Mouse (Mus musculus) kidney, adult 2 months (tissue): ENCODE data around the gene Cabp2. TPM values are rescaled to one million over a fixed set of nuclear protein-coding genes. Genes with fewer than 3 reads are reported as not detected.

Experiments used
- DNase-seq: peaks from one replicate; pipeline ENCODE4 v3.0.0; 2021
- H3K27ac ChIP-seq: fragments of 200-500 bp; 2 replicates; pipeline ENCODE4 v1.5.1; 2012; ENCODE audit warnings: low read depth, low read length, control low read depth, inconsistent platforms; ENCODE audit not compliant: insufficient read depth
- H3K27me3 ChIP-seq: fragments of 200-500 bp; replicated peaks from 2 replicates; pipeline ENCODE4 v1.6.1; 2012; ENCODE audit warnings: mild to moderate bottlenecking, moderate library complexity, low read length, inconsistent platforms; ENCODE audit not compliant: control insufficient read depth, insufficient read depth
- H3K36me3 ChIP-seq: fragments of 200-500 bp; 2 replicates; pipeline ENCODE4 v1.6.1; 2012; ENCODE audit warnings: mild to moderate bottlenecking, moderate library complexity, low read length, inconsistent platforms; ENCODE audit not compliant: control insufficient read depth, insufficient read depth
- H3K4me1 ChIP-seq: fragments of 200-500 bp; 2 replicates; pipeline ENCODE4 v1.6.1; 2011; ENCODE audit warnings: low read length; ENCODE audit not compliant: control insufficient read depth, insufficient read depth
- H3K4me3 ChIP-seq: fragments of 200-500 bp; 2 replicates; pipeline ENCODE4 v1.5.1; 2011; ENCODE audit warnings: mild to moderate bottlenecking, low read depth, low read length, control low read depth; ENCODE audit not compliant: insufficient read depth
- CTCF ChIP-seq: fragments of 200-500 bp; conservative IDR thresholded peaks from 2 replicates; pipeline ENCODE4 v1.5.1; 2011; ENCODE audit warnings: low read depth, mild to moderate bottlenecking, control low read depth, low read length, moderate library complexity, mixed read lengths; ENCODE audit not compliant: insufficient read depth, insufficient read length
- POLR2A ChIP-seq: fragments of 200-500 bp; IDR thresholded peaks from one replicate; pipeline ENCODE4 v1.6.1; 2011; ENCODE audit warnings: low read depth, low read length, control low read depth
- WGBS: fragments of 180-500 bp; shearing (Covaris S2); methylation state at CpG from one replicate; pipeline ENCODE4 v1.1.7; 2018; 5-methylcytosine and 5-hydroxymethylcytosine counted together
- polyA plus RNA-seq: library from polyadenylated mRNA; depleted of rRNA; stranded (reverse); fragments of >200 nt; gene quantifications from 2 replicates; pipeline ENCODE4 v1.2.3, GENCODE M21; 2012

Cabp2 gene
- polyA plus RNA-seq, 1 experiment, result 0.66 TPM

- Histone ChIP-seq H3K4me3 (no peak overlapping the region), H3K4me1 (peaks cover 12% of the 10 kb centered on the region; the same call in 1 of the 2 replicates), H3K27me3 (no peaks in the 10 kb centered on the region), H3K36me3 (no peaks in the 10 kb centered on the region), H3K27ac (no peak overlapping the region)
- DNase-seq, result peak; percentile 74
- WGBS, result 49% methylated on average over 10 of the region's 10 CpGs
- TF ChIP-seq POLR2A, result no peak
- TF ChIP-seq CTCF, result peak; percentile 74
These were observed 29.4 kb upstream of the Cabp2 start for GRCm38 (mm10) chr19:4051741-4052515.

DNA sequence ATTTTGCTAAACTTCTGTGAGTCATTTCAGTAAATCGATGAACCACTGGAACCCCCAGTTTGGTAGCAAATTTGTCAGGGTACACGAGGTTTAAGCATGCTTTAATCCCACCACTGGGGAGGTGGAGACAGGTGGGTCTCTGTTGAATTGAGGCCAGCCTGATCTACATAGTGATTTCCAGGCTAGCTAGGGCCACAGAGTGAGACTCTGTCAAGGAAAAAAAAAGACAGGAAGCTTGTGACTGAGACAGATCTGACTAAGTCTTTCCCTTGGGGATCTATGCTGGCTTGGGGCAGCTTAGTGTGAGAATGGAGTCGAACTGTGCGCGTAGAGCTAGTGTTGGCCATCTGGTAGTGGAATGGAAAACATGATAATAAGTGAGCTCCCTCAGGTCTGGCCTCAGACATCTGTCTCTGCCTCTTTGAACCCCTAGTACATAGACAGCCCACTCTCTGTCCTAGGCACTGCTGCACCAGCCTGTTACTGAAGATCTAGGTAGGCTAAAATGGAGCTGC is 28.8 kb upstream of the Cabp2 start:
- Histone ChIP-seq H3K4me3 (no peak overlapping the region), H3K36me3 (no peaks in the 10 kb centered on the region), H3K27me3 (no peaks in the 10 kb centered on the region), H3K4me1 (peaks cover 12% of the 10 kb centered on the region; the same call in 1 of the 2 replicates), H3K27ac (no peak overlapping the region)
- 80% methylated on average over 5 of the region's 5 CpGs for WGBS
- no peak for TF ChIP-seq POLR2A
- no peak for TF ChIP-seq CTCF
- DNase-seq, result no peak

GRCm38 (mm10) chr19:4054613-4055012 is 26.8 kb upstream of the Cabp2 start:
- no peak for TF ChIP-seq POLR2A
- no peak for TF ChIP-seq CTCF
- no peaks in the 10 kb centered on the region for H3K36me3 ChIP-seq
- DNase-seq, result no peak
- 88% methylated on average over 5 of the region's 5 CpGs for WGBS
- no peak overlapping the region for H3K4me3 ChIP-seq
- no peaks in the 10 kb centered on the region for H3K27me3 ChIP-seq
- no peak overlapping the region for H3K27ac ChIP-seq
- peaks cover 12% of the 10 kb centered on the region; the same call in 1 of the 2 replicates for H3K4me1 ChIP-seq

DNA sequence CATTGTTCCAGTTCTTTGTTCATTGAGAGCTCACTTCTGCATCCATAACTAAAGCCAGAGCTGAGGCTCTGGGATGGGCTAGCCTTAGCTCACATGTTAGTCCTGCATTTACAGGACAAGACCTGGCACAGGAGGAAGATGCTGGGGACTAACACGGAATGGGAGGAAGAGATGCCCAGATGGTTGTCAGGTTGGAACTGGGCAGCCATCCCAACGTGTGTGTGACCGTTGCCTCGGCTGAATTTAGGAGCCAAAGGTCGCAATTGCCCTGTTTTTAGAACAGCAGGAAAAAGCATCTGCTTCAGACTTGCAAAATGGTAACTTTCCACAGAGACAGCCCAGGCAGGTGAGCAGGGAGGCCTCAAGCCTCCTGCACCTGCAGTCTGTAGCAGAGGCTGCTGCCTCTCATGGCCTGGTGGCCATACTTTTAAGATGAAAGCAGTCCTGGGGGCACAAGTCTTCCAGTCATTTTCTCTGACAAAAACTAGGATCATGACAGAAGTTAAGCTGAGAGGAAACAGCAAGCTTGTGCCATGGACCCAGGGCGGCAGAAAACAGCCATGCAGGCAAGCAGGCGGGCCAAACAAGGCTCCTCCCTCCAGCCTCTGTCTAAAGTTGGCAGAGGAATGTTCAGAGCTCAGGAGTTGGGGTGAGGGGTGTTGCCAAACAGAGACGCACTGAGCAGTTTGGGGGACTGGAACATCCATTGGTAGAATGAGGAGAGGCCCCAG is 26.0 kb upstream of the Cabp2 start:
- H3K36me3 ChIP-seq, result no peaks in the 10 kb centered on the region
- H3K4me1 ChIP-seq, result peaks cover 12% of the 10 kb centered on the region; the same call in 1 of the 2 replicates
- H3K27ac ChIP-seq, result peak overlapping the region; percentile 82
- WGBS, result 48% methylated on average over 8 of the region's 8 CpGs
- no peak for TF ChIP-seq CTCF
- TF ChIP-seq POLR2A, result no peak
- no peaks in the 10 kb centered on the region for H3K27me3 ChIP-seq
- peak; percentile 90 for DNase-seq
- no peak overlapping the region for H3K4me3 ChIP-seq

DNA sequence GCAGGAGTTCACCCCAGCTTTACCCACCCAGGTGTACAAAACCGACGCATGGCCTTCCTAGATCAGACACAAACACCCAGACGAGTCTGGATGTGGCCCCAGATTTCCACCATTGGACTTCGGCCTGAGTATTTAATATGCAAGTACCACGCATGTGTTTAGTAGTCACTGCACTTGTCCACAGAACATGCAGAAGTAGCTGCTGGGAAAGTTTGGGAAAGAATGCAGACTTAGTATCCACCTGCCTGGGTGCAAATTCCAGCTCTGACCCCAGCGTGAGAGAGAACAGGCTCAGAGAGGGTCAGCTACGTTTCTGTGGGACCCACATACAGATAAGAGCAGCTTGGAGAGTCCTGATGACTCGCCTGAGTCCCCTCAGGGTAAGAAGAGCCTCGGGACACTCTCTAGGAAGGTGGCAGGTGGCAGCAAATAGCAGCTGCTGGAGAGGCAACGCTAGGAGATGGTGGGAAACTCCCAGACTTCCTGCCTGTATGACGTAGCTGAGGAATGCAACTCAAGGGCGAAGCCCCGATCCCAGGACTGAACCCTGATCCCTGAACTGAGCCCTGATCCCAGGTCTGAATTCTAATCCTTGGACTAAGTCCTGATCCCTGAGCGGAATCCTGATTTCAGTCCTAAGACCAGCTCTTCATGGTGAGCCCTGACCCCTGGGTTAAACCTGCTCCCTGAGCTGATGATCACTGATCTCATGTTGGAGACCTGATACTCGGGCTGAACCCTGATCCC is 25.3 kb upstream of the Cabp2 start:
- Histone ChIP-seq H3K36me3 (no peaks in the 10 kb centered on the region), H3K4me1 (peaks cover 12% of the 10 kb centered on the region; the same call in 1 of the 2 replicates), H3K27ac (peak overlapping the region; percentile 82), H3K27me3 (no peaks in the 10 kb centered on the region), H3K4me3 (no peak overlapping the region)
- TF ChIP-seq POLR2A (no peak), CTCF (no peak)
- 41% methylated on average over 15 of the region's 15 CpGs for WGBS
- DNase-seq, result peak; percentile 73

- Histone ChIP-seq H3K27ac (peak overlapping the region; percentile 82), H3K27me3 (no peaks in the 10 kb centered on the region), H3K4me3 (no peak overlapping the region), H3K36me3 (no peaks in the 10 kb centered on the region), H3K4me1 (peaks cover 12% of the 10 kb centered on the region; the same call in 1 of the 2 replicates)
- TF ChIP-seq CTCF (no peak), POLR2A (no peak)
- WGBS, result 57% methylated on average over 4 of the region's 4 CpGs
- no peak for DNase-seq
These were observed 24.7 kb upstream of the Cabp2 start for GRCm38 (mm10) chr19:4056727-4057126.
